In the genomic region with DNA sequence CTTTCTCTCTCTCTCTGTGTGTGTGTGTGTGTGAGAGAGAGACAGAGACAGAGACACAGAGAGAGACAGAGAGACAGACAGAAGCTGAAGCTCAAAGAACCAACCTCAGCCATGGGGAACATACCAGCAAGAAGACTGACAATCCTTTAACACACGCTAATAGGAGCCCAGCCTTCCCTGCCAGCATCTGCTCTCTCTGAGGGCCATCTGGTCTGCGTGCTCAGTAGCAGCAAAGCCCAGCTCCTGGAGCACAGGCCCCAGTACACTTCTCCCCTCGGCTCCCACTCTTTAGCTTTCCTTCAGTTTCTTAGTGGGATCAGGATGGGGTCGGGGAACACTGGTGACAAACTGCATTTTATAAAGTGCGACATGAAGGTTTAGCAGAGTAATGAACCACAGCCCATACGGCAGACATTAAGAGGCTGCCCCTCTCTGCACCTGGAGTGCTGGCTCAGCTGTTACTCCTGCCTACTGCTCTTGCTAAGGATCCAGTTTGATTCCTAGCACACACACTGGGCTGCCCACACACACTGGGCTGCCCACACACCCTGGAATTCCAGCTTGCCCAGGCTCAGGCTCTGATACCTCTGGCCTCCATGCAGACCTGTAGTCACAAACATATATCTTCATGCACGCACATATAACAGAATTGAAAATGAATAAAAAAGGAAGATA, we compare ENCODE assay signal across 8 mouse cellular contexts. TPM values are rescaled to one million over a fixed set of nuclear protein-coding genes. Genes with fewer than 3 reads are reported as not detected.
DNase-seq lines count a peak whose midpoint lies in the region; ATAC-seq lines count a peak whose summit lies in the region.
"Had no signal": no experiment of that assay in that cellular context is flagged by ENCODE, and none has a peak within 500 bp of the region (broad histone marks: within the 10 kb centered on the region; RNA-seq: fewer than 3 reads in every experiment).

No protein-coding gene starts in this region.

- intact Hi-C loops in heart, postnatal 14 days (cut with DNase I): no loop called here

- H3K9me3 ChIP-seq in heart, embryonic 13.5 days: no peaks in the 10 kb centered on the region
- no peaks in the 10 kb centered on the region for H3K9me3 ChIP-seq in heart, embryonic 15.5 days (replicated peaks)
- H3K9me3 ChIP-seq in limb, embryonic 10.5 days (replicated peaks): no peaks in the 10 kb centered on the region

- H3K27ac ChIP-seq in heart, embryonic 13.5 days (replicated peaks): peak overlapping the region; percentile 94
- peak overlapping the region; percentile 95 for H3K27ac ChIP-seq in heart, embryonic 15.5 days
- no peak overlapping the region for H3K27ac ChIP-seq in limb, embryonic 10.5 days

- H3K4me1 ChIP-seq in heart, embryonic 13.5 days: peaks cover 60% of the 10 kb centered on the region
- peaks cover 37% of the 10 kb centered on the region for H3K4me1 ChIP-seq in heart, embryonic 15.5 days (replicated peaks)
- peaks cover 19% of the 10 kb centered on the region for H3K4me1 ChIP-seq in limb, embryonic 10.5 days

- H3K4me3 ChIP-seq in heart, embryonic 13.5 days: peak overlapping the region; percentile 55
- H3K4me3 ChIP-seq in heart, embryonic 15.5 days: peak overlapping the region; percentile 45
- no peak overlapping the region for H3K4me3 ChIP-seq in limb, embryonic 10.5 days

- no peak for DNase-seq in heart, postnatal 14 days
- peak; percentile 27 to 41 for DNase-seq in cerebellum, postnatal 36 days
- DNase-seq in limb, embryonic 10.5 days (ENCODE audit: low spot score): peak; percentile 55
- DNase-seq in lung, postnatal 36 days: no peak
- DNase-seq in thymus, postnatal 0 days (ENCODE audit: low spot score): no peak
- DNase-seq: lung, embryonic 14.5 days had no signal

- WGBS in heart, embryonic 13.5 days: 43% methylated on average over 7 of the region's 7 CpGs
- WGBS in heart, embryonic 15.5 days: 44% methylated on average over 7 of the region's 7 CpGs
- 47% methylated on average over 7 of the region's 7 CpGs for WGBS in limb, embryonic 10.5 days

- H3K36me3 ChIP-seq in heart, embryonic 13.5 days: no peaks in the 10 kb centered on the region
- no peaks in the 10 kb centered on the region for H3K36me3 ChIP-seq in heart, embryonic 15.5 days
- no peaks in the 10 kb centered on the region for H3K36me3 ChIP-seq in limb, embryonic 10.5 days

- H3K4me2 ChIP-seq in heart, embryonic 13.5 days: peak overlapping the region; percentile 72
- peak overlapping the region; percentile 68 for H3K4me2 ChIP-seq in heart, embryonic 15.5 days
- H3K4me2 ChIP-seq: lung, embryonic 14.5 days had no signal

- H3K9ac ChIP-seq in heart, embryonic 13.5 days: peak overlapping the region; percentile 83
- peak overlapping the region; percentile 50 for H3K9ac ChIP-seq in heart, embryonic 15.5 days
- H3K9ac ChIP-seq: lung, embryonic 14.5 days had no signal

- no peaks in the 10 kb centered on the region for H3K27me3 ChIP-seq in heart, embryonic 13.5 days (replicated peaks)
- no peaks in the 10 kb centered on the region for H3K27me3 ChIP-seq in heart, embryonic 15.5 days
- H3K27me3 ChIP-seq in limb, embryonic 10.5 days (ENCODE audit: low read depth, poor library complexity, severe bottlenecking): no peaks in the 10 kb centered on the region

- ATAC-seq in heart, embryonic 13.5 days (ENCODE audit: extremely low read depth, insufficient number of reproducible peaks, low FRiP score, low TSS enrichment): no peak
- ATAC-seq in heart, embryonic 15.5 days (replicated peaks; ENCODE audit: insufficient number of reproducible peaks, insufficient read depth, low FRiP score, low read depth): no peak

RNA-seq across cellular contexts. Expression of a gene that starts 1.2 kb away (rescaled TPM):
- 52.6 and 58.0 TPM in 2 replicates for polyA plus RNA-seq in heart, embryonic 13.5 days (2015; fragmentation: Nextera tagmentation; extraction: Ambion mirVana)
- total RNA-seq in heart, postnatal 14 days (2021): 100 to 1,000 TPM; 241 to 254 TPM
- polyA plus RNA-seq in heart, embryonic 15.5 days (2015; fragmentation: Nextera tagmentation; extraction: Ambion mirVana): 66.9 and 70.2 TPM in 2 replicates
- polyA plus RNA-seq in limb, embryonic 10.5 days (2016; fragmentation: Nextera tagmentation; extraction: Ambion mirVana): 0.08 and 0.15 TPM in 2 replicates
- 0.73 and 0.87 TPM in 2 replicates for polyA plus RNA-seq in thymus, postnatal 0 days (2015; fragmentation: Nextera tagmentation; extraction: Ambion mirVana)

RNA-seq across cellular contexts. Expression of a gene that starts 5.5 kb away (rescaled TPM):
- 4.3 and 4.5 TPM in 2 replicates for polyA plus RNA-seq in heart, embryonic 13.5 days (2015; fragmentation: Nextera tagmentation; extraction: Ambion mirVana)
- total RNA-seq in heart, postnatal 14 days (2021): 1 to 10 TPM; 8.6 to 9.1 TPM
- 4.6 and 4.9 TPM in 2 replicates for polyA plus RNA-seq in heart, embryonic 15.5 days (2015; fragmentation: Nextera tagmentation; extraction: Ambion mirVana)
- 2.6 and 2.7 TPM in 2 replicates for polyA plus RNA-seq in limb, embryonic 10.5 days (2016; fragmentation: Nextera tagmentation; extraction: Ambion mirVana)
- 7.2 and 8.3 TPM in 2 replicates for polyA plus RNA-seq in thymus, postnatal 0 days (2015; fragmentation: Nextera tagmentation; extraction: Ambion mirVana)

Comparison
In these comparisons a context has a peak if more than half of its experiments do, and no peak if none do; other contexts are left out.
1. DNase-seq: peak in cerebellum, postnatal 36 days (2 of 2) and limb, embryonic 10.5 days (single experiment); none in heart, postnatal 14 days (0 of 2), lung, postnatal 36 days (single experiment) and thymus, postnatal 0 days (single experiment).
2. RNA of a gene that starts 1.2 kb away (polyA plus RNA-seq): 66.9 to 70.2 TPM in heart, embryonic 15.5 days and 52.6 to 58.0 TPM in heart, embryonic 13.5 days; 0.73 to 0.87 TPM in thymus, postnatal 0 days and 0.08 to 0.15 TPM in limb, embryonic 10.5 days; every median in the first group is over 10 times any median in the second.